Mouse (Mus musculus): ENCODE results near the gene Cox5a.

Cox5a gene

DNA sequence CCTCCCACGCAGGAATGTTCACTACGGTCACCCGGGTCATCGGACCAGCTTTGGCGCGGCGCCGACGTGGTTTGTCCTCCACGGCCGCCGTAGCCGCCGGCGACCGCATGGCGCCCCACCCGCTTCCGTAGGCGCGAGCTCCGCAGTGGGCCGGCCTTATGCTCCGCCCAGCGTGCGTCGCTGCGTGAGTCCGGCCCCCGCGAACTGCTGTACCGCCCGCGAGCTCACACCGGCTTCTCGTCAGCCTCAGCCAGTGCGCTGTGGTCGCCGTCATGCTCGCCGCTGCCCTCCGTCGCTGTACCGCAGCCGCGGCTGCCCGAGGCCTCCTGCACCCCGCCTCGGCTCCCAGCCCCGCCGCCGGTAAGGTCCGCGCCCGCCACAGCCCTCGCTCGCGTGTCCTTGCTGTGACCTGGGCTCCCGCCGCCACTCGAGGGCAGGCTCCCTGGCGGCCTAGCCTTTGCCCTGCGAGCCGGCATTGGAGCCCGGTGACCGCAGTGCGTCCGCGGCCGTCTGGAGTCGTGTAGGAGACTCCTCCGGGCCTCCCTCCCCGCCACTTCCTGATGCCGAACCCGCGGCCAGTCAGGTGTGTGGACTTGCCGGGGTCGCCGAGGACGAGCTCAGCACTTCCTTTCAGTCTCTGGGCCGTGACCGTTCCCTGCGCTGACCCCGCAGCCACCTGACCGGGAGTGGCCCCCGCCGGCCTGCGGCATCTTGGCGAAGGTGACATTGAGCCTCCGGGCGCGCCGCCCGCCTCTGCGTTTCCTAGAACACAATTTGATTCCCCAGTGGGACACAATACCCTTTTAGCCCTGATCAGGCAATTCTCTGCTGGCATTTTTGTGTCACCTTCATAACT, at the start of gene Cox5a:
Gene Cox5a (plus strand): TSS at position 219 of the 856 bp plus-strand sequence.
- peak; percentile 92 for DNase-seq (ENCODE audit: low spot score)

DNA sequence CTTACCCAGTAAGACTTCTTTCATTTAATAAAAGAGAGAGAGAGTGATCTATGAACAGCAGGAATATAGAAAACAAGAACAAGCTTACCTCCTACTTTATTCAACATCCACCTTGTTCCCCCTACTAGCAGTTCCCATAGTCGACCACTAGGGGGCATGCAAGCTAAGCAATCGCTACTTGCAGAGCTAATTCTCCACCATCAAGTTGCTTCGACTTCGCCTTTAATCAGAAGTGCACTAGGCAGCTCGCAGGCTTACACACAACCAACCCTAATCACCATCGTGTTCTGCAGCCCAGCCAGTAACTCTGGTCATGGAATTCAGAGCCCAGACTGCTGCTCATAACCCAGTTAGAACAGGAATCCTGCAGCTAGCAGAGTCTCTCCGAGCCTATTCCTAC, 35.3 kb upstream of the Cox5a start:
- peak; percentile 71 for DNase-seq (ENCODE audit: low spot score)

GRCm38 (mm10) chr9:57487807-57488206, 33.3 kb upstream of the Cox5a start:
- DNase-seq (ENCODE audit: low spot score), result no peak

DNA sequence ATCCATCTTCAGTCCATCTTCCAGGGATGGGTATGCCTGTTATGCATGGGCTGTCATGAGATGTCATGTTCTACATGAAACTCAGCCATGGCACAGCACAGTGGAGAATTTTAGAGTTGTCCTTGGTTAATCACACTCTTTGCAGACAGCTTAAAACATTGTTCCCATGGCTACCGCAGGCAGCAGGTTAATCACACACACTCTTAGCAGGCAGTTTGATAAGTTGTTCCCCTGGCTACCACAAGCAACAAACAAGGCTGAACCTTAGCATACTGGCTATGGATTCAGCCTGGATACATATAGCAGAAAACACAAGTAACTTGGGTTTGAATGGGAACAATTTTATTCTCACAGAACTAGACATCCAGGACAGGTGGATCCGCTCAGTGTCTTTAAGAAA, 27.5 kb upstream of the Cox5a start:
- DNase-seq (ENCODE audit: low spot score), result no peak

- no peak for DNase-seq (ENCODE audit: low spot score)
Measured at GRCm38 (mm10) chr9:57494970-57495369, 26.1 kb upstream of the Cox5a start.

GRCm38 (mm10) chr9:57497236-57497635, 23.8 kb upstream of the Cox5a start:
- DNase-seq (ENCODE audit: low spot score), result peak; percentile 44

- DNase-seq (ENCODE audit: low spot score), result no peak
Measured at GRCm38 (mm10) chr9:57498536-57498935, 22.5 kb upstream of the Cox5a start.

DNA sequence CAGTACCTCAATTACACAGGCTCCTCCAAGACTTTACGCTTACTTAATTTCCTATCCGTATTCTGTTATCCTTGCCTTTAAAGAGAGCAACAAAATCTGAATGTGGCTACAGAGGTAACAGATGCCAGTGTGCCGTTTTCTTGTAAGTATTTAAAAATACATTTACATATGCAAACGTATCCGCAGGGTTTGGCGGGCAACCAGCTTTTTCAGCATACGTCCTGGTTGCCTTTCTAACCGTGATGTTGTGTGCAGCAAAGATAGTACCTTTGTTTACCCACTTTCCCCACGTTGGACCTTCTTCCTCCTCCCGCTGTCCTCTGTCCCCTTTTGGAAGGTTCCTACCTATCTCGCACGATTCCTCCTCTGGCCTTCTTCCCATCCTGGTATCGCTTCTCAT, 19.6 kb upstream of the Cox5a start:
- no peak for DNase-seq (ENCODE audit: low spot score)

GRCm38 (mm10) chr9:57501861-57502260, 19.2 kb upstream of the Cox5a start:
- no peak for DNase-seq (ENCODE audit: low spot score)

- DNase-seq (ENCODE audit: low spot score), result no peak
Measured at GRCm38 (mm10) chr9:57502911-57503621, 18.0 kb upstream of the Cox5a start.

DNA sequence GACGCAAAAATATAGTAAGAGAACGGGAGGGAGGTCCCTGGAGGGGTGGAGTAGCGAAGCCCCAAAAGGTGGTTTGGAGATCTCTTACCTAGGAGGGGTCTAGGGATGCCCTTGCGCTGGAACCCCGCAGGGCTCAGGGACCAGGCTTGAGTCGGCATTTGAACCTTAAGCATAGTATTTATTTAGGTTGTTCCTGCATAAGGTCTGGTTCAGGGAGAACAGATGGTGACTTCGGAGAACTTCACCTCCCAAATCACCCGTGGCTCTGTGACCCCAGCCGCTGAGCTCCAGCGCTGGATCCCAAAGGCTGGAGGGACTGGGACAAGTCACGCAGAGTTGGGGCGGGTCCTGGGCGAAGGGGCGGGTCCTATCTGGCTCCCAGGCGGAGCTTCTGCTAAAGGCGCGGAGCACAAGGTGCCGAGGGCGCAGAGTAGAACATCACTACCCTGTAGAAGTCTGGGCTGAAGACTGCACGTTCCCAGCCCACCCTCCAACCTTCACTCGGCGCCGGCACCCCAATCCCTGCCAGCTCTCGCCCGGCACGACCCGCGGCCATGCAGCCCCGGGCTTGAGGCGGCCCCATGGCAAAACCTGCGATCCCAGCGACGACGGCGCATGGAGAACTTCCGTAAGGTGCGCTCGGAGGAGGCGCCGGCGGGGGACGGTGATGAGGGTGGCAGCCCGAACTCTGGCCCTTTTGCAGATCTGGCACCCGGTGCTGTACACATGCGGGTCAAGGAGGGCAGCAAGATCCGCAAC, 17.3 kb upstream of the Cox5a start, which contains the start of gene Rpp25:
Gene Rpp25 (plus strand): TSS at position 405 of the 759 bp plus-strand sequence.
- DNase-seq (ENCODE audit: low spot score), result peak; percentile 68

GRCm38 (mm10) chr9:57504381-57504700, 16.7 kb upstream of the Cox5a start:
- DNase-seq (ENCODE audit: low spot score), result peak; percentile 50

DNA sequence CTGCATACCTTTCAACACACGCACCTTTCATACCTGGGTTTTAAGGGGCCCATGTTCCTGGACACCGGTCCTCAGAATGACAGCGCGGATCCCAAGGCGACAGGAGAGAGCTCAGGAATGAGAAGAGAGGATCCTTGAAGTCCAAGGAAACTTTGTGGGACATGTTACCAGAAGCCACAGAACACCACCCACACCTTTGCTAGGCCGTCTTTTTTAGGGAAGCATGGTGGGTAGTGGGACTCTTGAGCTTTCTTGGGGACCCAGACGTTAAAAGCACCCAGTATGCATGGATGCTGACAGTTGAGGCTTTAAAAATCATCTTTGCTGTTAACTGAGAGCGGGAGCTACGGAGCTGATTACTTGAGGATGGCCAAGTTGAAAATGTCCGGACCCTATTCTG, 16.2 kb upstream of the Cox5a start:
- no peak for DNase-seq (ENCODE audit: low spot score)

GRCm38 (mm10) chr9:57505700-57506099, 15.4 kb upstream of the Cox5a start:
- DNase-seq (ENCODE audit: low spot score), result peak; percentile 82

DNA sequence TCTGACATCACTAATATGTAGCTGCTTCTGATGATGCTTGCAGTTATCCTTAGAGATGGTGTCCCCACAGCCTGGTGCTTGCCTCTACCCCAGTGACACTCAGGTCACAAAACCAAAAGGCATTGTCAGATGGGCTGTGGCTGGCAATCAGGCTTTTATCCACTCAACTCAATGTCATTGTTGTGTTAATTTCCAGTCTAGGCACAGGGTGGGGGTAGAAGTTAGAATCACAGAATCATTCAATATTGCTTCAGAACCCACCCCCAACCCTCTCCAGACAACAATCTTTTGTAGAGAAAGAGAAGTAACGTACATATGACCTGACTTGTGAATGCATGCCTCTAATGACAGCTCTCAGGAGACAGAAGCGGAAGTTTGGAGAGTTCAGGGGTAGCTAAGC, 10.5 kb upstream of the Cox5a start:
- DNase-seq (ENCODE audit: low spot score), result no peak

- DNase-seq (ENCODE audit: low spot score), result peak; percentile 44
Measured at GRCm38 (mm10) chr9:57517113-57517512, 4.0 kb upstream of the Cox5a start.

GRCm38 (mm10) chr9:57520375-57521055, 559 bp upstream of the Cox5a start:
- no peak for DNase-seq (ENCODE audit: low spot score)

GRCm38 (mm10) chr9:57522114-57522860, 1.2 kb downstream of the Cox5a start:
- no peak for DNase-seq (ENCODE audit: low spot score)

- no peak for DNase-seq (ENCODE audit: low spot score)
Measured at GRCm38 (mm10) chr9:57522861-57523246, 1.8 kb downstream of the Cox5a start.

- DNase-seq (ENCODE audit: low spot score), result no peak
Measured at GRCm38 (mm10) chr9:57523754-57524153, 2.7 kb downstream of the Cox5a start.

GRCm38 (mm10) chr9:57524439-57524838, 3.4 kb downstream of the Cox5a start:
- no peak for DNase-seq (ENCODE audit: low spot score)

All from yolk sac, embryonic 10.5 days (tissue).